Mouse (Mus musculus): Measurements from ENCODE around the gene Vav1.

DNA sequence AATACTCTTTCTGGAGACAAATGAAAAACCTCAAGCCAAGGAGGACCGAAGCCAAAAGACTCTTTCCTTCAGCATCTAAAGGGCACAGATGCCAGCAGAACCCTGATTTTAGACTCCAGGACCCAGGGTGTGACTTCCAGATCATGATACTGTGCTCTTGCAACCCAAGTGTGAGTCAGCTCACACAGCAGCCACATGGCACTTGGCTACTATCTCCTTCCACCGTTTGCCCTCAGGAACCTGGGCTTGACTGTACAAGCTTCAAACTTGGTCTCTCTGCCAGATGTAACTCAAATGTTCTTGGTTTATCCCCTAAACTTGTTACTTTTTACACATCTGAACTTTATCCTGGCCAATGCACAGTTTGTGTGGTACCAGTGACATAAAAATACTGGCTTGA, 68.9 kb downstream of the Vav1 start:
- no peak for TF ChIP-seq CTCF (IDR thresholded peaks at IDR 0.05; ENCODE audit: low read depth)
- TF ChIP-seq EP300 (optimal IDR thresholded peaks at IDR 0.05) = no peak
